Mouse (Mus musculus): Measurements from ENCODE around the gene Spry2. TPM values are rescaled to one million over a fixed set of nuclear protein-coding genes. Genes with fewer than 3 reads are reported as not detected.

Gene Spry2
- total RNA-seq (2017), result 8.6 and 8.8 TPM in 2 replicates

DNA sequence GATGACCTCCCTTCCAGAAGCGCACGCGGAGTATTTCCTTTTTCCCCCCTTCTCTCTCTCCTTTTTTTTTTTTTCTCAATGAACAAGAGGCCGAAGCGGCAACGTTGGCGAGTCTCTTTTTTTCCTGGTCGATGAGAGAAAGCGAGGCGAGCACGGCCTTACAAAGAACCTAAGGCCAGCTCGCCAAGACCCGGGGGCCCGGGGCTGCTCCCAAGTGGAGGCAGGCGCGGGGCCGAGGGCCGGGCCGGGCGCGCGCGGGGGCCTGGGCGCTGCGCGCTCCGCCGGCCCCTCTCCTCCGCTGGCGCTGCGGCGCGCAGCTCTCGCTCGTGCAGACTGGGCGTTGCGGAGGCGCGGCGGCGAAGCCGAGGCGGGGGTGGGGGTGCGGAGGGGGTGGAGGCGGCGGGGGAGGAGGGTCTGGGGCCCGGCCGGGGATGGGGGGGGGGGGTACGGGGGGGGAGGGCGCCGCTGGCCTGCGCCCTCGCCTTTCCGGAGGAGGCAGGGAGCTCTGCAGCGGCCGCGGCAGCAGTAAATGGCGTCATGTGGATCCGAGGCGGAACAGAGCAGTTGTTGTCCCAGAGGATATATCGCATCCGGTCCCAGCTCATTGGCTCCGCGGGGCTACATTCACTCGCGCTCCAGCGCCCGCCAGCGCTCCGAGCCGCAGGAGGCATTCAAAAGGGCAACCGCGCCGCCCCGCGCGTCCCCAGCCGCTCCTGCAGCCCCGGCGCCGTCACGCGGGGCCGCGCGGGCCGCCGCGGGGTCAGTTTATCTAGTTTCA is at the start of gene Spry2:
Spry2 (minus strand) TSS at position 29 of the 778 bp plus-strand sequence.
- peak; percentile 46 for ATAC-seq (ENCODE audit: extremely low read depth, insufficient number of reproducible peaks, low FRiP score, poor library complexity, severe bottlenecking)

DNA sequence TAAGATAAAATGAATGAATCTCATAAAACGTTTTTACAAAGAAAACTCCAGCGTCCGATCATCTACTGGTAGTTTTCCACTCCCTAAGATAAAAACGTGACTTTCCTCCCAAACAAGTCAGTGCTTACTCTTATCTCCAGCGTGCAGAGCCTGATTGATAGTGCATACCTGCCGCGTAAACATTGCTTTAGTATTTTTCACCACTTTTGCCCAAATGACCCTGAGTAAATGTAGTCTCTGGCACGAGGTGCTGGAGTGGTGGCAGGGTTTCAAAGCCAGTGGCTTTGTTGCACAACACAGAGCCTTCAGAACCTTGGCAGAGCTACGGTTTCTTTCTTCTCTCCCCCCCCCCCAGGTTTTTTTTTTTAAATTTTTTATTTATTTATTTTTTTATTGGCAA is 44.7 kb upstream of the Spry2 start:
- ATAC-seq (ENCODE audit: extremely low read depth, insufficient number of reproducible peaks, low FRiP score, poor library complexity, severe bottlenecking), result no peak

DNA sequence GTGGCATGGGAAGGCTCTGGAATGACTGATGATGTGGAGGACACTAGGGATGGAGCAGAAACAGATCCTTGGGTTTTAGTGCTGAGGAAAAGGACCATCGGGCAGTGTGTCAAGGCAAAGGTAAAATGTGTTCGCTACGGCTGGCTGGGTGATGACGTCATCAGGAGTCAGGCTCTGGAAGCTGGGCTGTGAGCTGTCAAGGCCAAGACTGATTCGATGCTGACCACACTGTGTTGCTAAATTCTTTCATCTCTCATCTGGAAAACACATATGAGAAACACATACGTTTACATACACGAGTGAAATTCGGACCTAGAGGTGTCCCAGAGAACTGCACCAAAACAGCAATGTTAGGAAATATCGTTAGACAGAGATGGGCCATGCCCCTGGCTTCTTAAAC is 30.1 kb upstream of the Spry2 start:
- ATAC-seq (ENCODE audit: extremely low read depth, insufficient number of reproducible peaks, low FRiP score, poor library complexity, severe bottlenecking), result no peak

DNA sequence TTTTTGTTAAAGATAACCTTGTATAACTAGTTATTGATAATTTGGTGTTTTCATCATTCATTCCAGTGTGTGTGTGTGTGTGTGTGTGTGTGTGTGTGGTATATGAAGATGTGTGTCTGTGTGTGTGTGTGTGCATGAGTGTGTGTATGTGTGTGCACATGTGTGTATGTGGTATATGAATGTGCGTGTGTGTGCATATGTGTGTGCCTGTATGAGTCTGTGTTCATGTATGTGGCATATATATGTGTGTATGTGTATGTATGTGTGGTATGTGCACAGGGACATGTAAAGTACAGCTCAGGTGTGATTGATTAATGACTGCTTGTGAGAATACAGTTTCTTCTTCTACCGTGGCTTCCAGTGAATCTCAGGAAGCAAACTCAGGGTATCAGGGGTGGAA is 28.7 kb upstream of the Spry2 start:
- ATAC-seq (ENCODE audit: extremely low read depth, insufficient number of reproducible peaks, low FRiP score, poor library complexity, severe bottlenecking), result no peak

DNA sequence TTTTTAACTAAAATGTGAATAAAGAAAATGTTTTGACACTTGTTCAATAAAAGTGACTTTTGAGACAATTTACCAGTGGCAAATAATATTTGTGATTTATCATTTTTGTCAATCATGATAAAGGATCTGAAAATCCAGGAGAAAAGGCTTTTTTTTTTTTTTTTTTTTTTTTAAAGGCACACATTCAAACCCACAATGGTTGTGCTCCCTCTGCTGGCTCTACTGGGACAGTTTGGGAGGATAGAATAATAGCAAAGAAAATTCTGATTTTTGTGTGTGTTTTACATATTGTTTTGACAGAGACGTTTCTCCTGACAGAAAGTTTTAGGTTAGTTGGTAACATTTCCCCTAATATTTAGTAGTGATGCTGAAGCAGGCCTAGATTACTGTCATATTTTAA is 28.1 kb upstream of the Spry2 start:
- no peak for ATAC-seq (ENCODE audit: extremely low read depth, insufficient number of reproducible peaks, low FRiP score, poor library complexity, severe bottlenecking)

DNA sequence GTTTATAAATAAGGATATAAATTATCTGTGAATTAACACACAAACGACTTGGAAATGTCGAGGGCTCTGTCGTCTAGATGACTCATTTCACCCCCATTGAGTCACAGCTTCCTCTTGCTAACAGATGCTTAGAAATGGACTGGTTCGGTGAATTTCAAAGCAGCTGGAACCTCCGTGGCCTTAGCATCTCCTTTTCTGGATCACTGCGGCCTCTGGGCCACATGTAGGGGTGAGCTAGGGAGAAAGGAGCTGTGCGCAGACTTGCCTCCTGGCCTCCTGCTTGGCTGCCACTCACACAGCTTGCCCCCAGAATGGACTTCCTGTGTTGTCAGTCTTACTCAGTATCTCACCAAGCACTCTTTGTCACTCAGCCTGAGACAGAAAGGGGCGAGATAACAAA is 26.3 kb upstream of the Spry2 start:
- peak; percentile 53; the same call in 1 of the 2 replicates for ATAC-seq (ENCODE audit: extremely low read depth, insufficient number of reproducible peaks, low FRiP score, poor library complexity, severe bottlenecking)

DNA sequence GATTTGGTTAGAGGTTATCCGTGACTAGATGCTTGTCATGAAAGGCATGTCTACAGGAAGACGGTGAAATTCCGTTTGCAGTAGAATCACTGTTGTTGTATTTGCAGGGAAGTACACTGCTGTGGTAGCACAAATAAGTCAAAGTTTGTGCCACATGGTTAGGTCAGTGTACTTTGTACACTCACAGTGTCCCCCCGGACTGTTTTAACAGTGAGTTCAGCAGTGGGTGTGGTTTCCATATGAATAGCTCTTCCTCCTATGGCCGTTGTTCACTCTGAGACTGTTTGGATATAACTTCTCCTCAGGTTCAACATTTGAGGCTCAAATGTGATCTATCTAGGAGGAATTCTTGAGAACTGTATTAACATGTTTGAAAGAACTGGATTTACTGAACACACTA is 25.8 kb upstream of the Spry2 start:
- no peak for ATAC-seq (ENCODE audit: extremely low read depth, insufficient number of reproducible peaks, low FRiP score, poor library complexity, severe bottlenecking)

DNA sequence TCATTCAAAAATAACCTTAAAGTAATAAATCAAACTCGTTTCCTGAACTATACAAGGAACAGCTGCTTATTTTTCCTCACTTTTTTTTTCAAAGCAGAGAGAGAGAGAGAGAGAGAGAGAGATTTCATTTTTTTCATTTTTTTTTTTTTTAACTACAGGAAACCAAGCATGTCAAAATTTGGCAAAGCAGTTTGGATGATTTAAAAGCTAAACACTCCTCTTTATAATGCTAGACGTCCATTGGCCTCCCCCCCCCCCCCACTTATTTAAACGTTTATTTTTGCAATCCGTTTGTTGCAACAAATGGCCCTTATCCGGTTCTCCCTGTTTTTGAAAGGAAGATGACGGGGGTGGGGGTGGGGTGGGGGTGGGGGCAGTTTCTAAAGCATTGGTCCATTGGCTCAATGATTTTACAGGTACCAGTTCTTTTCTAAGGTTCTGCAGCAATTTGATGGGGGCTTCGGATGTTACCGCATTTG is 24.6 kb upstream of the Spry2 start:
- ATAC-seq (ENCODE audit: extremely low read depth, insufficient number of reproducible peaks, low FRiP score, poor library complexity, severe bottlenecking), result no peak

DNA sequence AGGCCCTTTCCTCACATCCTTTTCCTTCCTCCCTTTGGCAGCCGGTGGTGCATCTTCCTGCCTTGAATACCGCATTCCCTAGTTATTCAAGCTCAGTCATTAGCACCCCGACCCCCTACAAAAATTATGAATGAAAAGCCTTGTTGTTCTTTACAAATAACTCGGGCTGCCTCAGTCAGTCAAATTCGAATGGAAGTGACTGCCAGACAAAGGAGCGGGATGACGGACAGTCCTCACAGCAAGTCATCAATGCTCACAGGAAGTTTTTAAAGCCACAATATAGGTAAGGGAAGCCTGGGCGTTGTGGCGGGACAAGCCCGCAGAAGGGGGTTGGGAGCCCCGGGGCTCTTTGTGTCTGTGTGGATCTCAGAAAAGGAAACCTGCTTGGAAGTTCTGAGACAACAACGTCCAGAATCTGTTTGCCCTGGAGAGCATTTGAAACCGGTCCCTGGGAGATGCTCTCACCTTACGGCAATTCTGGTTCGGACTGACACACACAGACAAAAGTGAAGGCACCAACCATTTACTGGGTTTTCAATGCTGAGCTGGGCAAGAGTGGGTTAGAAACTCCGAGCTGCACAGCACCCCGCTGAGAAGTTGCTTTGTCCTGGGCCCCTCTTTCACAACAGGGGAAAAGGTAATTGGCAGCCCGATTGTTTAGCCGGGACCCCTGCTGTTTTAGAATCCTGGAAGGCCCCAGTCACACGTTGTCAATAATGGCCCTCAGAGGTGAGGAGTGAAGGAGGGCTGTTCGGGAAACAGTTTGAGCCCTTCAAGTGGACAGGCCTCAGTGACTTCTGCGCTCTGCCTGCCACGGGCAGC is 24.0 kb upstream of the Spry2 start:
- no peak for ATAC-seq (ENCODE audit: extremely low read depth, insufficient number of reproducible peaks, low FRiP score, poor library complexity, severe bottlenecking)

DNA sequence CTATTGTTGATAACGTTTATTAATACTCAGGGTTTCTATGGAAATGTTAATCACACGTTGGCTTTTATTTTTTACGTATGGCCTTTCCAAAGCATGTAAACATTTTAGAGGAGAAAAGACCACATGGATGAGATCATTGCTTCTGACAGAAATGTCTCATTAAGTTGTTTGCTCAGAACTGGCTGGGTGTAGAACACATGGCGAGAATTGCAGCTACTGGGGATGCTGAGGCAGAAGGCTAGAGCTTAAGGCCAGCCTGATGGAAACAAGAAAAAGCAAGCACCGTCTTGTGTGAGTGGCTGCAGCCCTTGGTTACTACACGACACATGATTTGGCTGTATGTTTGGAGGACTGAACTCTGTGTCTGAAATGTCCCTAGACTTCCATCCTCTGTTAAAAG is 10.6 kb upstream of the Spry2 start:
- no peak for ATAC-seq (ENCODE audit: extremely low read depth, insufficient number of reproducible peaks, low FRiP score, poor library complexity, severe bottlenecking)

DNA sequence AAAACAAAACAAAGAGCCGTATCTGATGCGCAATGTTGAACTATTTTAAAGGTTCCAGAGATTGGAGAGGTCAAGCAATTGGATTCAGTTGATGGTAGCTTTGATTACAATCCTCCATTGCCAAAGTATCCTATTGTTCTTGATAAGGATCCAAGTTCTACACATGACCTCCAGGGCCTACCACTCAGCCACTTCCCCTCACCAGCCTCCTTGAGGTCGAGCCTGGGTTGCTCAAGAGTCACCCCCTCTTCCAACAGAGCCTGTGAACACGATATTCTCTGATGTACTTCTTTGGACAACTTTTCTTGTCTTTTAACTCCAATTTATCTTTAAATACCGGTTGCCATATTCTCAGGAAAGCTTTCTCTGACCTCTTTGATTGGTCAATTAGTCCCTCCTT is 9.3 kb upstream of the Spry2 start:
- ATAC-seq (ENCODE audit: extremely low read depth, insufficient number of reproducible peaks, low FRiP score, poor library complexity, severe bottlenecking), result no peak

DNA sequence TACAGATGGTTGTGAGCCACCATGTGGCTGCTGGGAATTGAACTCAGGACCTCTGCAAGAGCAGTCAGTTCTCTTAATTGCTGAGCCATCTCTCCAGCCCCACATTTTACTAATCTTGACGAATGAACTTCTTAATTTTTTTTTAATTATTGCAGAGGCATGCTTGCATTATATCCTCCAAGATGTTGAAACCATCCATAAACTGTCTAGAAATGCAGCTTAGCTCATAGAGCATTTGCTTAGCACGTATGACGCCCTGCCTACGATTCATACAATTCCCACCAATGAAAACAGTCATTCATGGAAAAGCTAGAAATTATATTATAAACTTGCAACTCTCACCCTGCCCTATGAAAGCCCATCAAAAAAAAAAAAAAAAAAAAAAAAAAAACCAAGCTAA is 8.9 kb upstream of the Spry2 start:
- no peak for ATAC-seq (ENCODE audit: extremely low read depth, insufficient number of reproducible peaks, low FRiP score, poor library complexity, severe bottlenecking)

DNA sequence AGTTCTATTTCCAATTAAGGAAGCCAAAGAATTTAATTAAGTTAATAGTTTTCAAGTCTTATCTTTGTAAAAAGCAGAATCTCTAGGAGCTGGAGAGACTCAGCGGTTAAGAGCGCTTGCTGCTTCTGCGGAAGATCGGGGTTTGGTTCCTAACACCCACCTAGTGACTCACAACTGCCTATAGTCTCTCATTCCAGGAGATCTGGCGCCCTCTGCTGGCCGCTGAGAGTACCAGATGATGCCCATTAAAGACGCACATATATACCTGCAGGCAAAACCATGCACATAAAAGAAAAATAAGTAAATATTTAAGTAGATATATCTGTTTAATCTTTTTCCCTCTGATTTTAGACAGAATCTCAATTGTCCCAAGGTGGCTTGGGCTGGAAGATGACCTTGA is 6.2 kb upstream of the Spry2 start:
- peak; percentile 68 for ATAC-seq (ENCODE audit: extremely low read depth, insufficient number of reproducible peaks, low FRiP score, poor library complexity, severe bottlenecking)

DNA sequence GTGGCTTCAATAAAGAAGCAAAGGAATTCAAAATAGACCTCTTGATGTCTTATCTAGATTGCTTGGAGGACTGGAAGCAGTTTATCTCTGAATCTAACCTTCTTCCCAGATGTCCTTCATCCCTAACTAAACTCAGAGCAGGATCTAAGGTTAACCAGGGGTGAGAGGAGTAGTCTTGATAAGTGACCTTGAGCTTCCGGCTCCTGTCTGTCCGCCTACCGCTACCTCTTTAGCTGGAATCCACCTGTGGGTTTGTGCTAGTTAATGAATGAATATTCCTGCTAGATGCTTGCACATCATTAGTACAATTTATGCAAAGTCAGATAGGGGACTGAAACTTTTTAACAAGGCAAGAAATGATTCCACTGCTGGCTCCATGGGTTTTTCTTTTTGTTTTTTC is 4.2 kb upstream of the Spry2 start:
- ATAC-seq (ENCODE audit: extremely low read depth, insufficient number of reproducible peaks, low FRiP score, poor library complexity, severe bottlenecking), result no peak

DNA sequence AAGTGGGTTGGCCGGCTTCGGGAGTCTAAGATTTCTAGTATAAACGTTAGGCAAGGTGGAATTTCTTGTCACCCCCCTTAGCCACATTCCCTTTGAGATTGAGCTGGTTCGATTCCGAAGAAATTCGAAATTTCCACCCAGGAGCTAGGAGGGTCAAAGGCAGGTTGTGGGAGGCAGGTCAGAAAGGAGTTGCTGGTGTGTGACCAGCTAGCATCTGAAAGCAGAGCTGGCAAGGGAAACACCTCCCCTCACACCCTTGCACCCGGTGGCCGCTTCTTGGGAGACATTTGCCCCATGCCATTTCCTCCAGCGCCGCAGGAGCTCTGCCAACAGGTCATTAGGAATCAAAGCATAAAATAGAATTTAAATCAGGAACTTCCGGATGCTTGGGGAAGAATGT is 2.5 kb upstream of the Spry2 start:
- ATAC-seq (ENCODE audit: extremely low read depth, insufficient number of reproducible peaks, low FRiP score, poor library complexity, severe bottlenecking), result no peak

DNA sequence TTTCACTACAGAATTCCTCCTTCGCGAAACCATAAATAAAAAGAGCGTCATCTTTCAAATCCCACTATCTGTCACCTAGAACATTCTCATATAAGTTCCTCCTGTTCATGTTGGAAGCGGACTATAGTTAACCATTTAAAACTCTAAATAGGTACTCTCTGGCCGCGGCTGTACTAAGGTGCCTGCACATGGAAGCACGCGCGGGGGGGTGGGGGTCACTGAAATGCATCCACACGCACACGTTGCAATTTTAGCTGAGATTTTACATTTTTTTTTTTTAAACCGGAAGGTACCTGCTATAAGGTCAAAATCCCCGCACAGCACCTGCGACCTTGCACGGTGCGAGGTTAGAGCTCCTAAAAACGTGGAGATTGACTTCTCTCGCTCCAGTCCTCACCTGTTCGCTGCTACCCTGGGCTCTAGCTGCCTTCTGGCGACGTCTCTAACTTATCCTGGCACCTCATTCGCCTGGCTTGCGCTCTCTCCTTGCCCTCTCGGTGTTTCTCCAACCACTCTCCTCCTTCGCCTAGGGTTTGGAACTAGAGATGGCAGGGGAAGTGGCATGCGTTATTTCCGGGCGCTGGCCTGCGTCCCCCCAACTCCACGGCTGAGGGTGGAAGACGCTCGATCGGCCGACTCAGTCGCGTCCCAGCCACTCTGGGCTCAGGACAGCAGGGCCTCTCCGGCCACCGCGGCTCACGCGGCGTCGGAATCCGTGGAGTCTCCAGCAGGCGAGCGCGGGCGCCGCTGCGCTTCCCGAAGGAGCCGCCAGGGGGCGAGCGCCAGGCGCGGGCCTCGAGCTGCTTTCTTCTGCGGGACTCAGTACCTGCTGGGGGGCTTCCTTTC is 1.9 kb upstream of the Spry2 start:
- peak; percentile 20 for ATAC-seq (ENCODE audit: extremely low read depth, insufficient number of reproducible peaks, low FRiP score, poor library complexity, severe bottlenecking)

DNA sequence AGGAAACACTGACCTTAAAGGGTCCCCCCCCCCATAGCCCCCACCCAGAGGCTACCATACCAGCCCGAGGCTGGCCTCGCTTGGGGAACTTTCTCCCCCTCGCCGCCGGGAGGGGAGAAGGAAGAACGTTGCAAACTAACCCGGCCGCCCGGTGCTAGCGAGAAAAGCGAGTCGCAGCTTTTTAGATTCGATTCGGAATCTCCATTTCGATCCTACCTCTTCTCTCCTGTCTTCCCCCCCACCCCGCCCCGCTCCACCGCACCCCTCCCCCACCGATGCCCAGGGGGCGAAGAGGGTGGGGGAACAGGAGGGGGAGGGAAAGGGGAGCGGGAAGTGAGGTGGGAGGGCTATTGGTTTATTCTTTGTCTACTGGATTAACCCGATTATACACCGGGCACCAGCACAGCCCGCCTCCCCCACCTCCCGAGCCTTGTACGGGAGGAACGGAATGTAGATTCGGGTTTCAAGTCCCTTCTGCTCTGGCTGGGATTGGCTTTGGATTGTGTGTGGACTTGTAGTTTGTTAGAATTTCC is 1.0 kb upstream of the Spry2 start:
- ATAC-seq (ENCODE audit: extremely low read depth, insufficient number of reproducible peaks, low FRiP score, poor library complexity, severe bottlenecking), result no peak

DNA sequence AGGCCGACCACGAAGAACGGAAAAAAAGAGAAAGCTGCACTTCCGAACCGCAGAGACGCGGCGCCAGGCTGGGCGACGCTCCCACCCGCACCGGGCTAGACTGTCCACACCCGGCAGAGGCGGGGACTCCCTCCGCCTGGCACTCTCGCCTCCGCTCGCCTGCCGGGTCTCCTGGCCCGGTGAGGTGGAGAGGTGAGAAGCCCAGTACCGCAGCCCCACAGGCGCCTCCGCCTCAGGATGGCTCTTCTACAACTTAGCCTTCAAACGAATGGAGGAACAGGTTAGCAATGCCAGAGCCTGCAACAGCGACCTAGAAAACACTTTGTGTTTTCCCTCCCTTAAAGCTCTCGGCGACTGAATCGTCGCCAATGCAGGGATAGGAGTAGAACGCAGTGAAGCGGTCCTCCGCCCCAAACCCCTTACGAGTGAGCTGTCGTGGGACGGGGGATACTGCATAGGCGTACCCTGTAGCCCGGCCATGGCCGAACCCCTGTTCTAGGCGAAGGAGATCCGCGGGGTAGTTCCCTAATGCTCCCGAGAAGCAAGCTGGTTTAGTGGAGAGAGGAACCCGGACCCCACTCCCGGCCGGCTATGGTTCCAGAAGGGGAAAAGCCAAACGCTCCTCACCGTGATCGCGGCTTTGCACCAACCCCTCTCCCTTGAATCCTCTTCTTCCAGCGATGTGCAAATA is 513 bp downstream of the Spry2 start:
- ATAC-seq (ENCODE audit: extremely low read depth, insufficient number of reproducible peaks, low FRiP score, poor library complexity, severe bottlenecking), result 0 out of 2 replicates have a peak, but pooled peaks have one; percentile 5

All from neutrophil, adult 5-6 weeks (primary cell).